Mouse (Mus musculus): ENCODE data around the gene Cd101.

Cd101 gene

DNA sequence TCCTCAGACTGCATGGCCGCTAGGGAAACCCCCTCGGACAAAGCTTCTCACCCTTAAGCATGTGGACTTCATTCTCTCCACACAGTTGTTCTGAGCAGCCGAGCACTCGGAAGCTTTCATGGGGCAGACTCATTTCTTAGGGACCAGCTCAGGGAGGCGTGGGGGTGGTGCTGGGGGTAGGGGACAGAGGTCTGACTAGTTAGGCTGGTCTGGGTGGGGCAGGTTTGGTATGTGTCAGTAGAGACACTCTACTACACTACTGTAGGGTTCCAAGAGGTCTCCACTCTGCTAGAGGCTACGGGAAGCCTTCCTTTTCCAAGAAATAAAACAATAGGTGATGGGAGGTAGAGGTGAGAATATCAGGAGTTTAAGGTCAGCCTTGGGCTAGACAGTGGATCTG lies 15.3 kb upstream of the Cd101 start:
- DNase-seq (ENCODE audit: low read depth in 2 of 2, low spot score in 2 of 2) = no peak

DNA sequence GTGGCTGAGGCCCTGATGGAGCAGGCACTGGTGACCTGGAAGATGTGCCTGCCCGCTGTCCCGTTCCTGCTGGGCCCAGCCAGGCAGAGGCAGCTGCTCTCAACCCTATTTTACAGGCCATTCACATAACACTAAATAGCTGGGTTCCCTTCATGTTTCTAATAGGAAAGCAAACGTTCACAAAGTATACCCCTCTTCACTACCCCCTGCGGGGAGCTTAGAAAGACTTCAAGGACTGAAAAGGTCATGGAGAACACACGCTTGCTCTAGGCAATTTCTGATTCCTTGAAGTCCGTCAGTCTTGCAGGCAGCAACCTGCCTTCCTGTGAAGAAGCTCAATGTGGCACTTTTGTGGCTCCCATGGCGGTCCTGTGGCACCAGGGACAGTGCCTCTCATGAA lies 12.6 kb upstream of the Cd101 start:
- no peak for DNase-seq (ENCODE audit: low read depth in 2 of 2, low spot score in 2 of 2)

DNA sequence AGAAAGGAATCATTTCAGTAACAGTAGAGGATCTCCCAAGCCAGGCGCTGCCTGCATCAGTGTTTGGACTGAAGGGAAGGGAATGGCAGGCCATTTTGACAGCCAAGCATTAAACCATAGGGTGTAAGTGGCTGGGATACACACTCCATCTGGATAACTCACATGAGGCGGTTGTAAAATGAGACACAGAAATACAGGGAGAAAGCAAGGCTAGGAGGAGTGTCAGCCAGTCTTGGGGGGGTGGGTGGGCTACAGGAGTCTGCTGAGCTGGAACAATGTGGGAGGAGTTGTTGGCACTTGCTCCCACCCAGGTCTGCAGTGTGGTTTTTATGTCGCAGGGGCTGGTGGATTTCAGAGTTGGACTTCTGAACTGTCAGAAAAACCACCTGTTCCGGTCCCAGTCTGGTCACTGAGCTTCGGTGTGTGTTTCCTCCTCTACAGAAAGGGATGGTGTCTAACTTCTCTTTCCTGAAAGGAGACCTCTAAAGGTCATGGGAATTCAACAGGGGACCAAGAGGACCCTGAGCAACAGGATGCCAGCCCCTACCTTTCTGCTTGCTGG lies 8.7 kb upstream of the Cd101 start:
- no peak for DNase-seq (ENCODE audit: low read depth in 2 of 2, low spot score in 2 of 2)

DNA sequence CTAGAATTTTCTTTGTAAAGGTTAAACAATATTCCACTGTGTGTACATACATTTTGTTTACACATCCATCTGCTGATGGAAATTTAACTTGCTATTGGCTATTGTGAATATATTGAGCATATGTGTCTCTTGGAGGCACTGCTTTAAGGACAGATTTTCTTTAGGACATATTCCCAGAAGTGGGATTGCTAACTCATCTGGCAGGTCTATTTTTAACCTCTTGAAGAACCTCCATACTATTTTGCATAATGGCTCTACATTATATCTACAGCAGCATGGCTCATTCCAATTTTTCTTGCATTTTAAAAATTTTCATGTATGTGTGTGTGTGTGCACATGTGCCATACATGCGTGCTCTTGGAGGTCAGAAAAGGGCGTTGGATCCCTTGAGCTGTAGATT lies 6.6 kb upstream of the Cd101 start:
- DNase-seq (ENCODE audit: low read depth in 2 of 2, low spot score in 2 of 2) = no peak

DNA sequence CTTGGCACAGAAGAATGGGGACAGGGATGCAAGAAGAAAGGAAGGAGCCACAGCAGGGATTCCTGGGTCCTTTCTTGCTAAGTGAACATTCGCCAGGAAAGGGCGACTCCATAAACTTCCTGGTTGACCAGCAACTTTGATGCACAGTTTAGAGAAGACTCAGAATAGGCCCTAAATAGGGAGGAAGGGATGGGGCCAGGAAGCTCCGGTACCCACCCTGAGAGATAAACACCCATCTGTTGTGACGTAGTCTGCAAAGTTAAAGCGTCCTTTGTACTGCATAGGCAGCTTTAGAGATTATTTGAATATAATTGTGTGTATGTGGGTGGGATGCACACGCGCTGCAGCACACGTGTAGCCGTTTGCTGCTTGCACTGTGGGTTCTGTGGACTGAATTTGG lies 5.2 kb upstream of the Cd101 start:
- no peak for DNase-seq (ENCODE audit: low read depth in 2 of 2, low spot score in 2 of 2)

DNA sequence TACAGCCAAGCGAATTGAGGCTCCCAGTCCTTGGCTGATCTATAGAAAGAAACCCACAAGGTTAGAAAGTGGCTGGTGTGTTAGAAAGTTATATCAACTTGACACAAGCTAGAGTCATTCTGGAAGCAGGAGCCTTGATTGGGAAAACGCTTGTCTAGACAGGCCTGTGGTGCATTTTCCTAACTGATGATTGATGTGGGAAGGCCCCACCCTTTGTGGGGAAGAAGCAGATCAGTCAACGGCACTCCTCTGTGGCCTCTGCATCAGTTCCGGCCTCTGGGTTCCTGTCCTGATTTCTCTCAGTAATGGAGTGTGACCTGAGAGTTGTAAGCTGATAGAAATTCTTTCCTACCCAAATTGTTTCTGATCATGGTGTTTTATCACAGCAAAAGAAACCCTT lies 4.3 kb upstream of the Cd101 start:
- DNase-seq (ENCODE audit: low read depth in 2 of 2, low spot score in 2 of 2) = no peak

- no peak for DNase-seq (ENCODE audit: low read depth in 2 of 2, low spot score in 2 of 2)
These were observed 2.2 kb upstream of the Cd101 start for GRCm38 (mm10) chr3:101031456-101032142.

GRCm38 (mm10) chr3:101030630-101031029 lies 1.3 kb upstream of the Cd101 start:
- DNase-seq (ENCODE audit: low read depth in 2 of 2, low spot score in 2 of 2) = no peak

GRCm38 (mm10) chr3:101026741-101027140 lies 2.6 kb downstream of the Cd101 start:
- no peak for DNase-seq (ENCODE audit: low read depth in 2 of 2, low spot score in 2 of 2)

DNA sequence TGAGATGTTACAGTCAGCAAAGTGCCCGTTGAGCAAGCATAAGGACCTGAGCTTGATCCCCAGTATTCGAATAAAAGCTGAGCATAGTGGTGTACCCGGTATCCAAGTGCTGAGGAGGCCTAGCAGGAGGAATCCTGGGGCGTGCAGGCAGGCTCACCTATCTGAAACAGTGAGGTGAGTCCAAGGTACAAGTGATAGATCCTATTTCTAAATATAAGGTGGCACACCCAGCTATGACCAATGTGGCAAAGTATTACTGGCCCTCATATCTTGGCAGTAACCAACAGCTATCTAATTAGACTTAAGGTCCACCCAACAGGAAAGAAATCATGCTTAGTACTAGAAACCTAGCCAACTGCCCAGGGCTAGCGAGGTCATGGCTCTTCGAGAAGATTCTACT lies 6.4 kb downstream of the Cd101 start:
- DNase-seq (ENCODE audit: low read depth in 2 of 2, low spot score in 2 of 2) = no peak

GRCm38 (mm10) chr3:101021481-101022051 lies 7.8 kb downstream of the Cd101 start:
- no peak for DNase-seq (ENCODE audit: low read depth in 2 of 2, low spot score in 2 of 2)

DNA sequence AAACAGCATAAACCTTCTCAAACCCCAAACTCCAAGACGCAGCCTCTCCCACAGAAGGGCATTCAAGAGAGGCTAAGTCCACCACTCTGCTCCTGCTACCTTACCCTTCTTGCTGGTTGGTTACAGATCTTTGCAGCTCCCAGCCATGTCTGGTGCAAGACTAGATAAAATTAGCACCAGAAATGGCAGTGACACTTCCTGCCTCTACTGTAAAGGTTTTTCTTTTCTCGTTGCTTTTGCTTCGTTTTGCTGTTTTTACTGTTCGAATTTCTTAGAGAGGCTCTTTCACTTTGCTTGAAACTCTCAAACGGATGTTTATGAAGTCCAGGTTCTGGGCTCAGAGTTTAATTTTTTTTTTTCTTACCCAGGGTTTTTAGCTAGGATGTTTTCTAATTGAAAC lies 8.3 kb downstream of the Cd101 start:
- no peak for DNase-seq (ENCODE audit: low read depth in 2 of 2, low spot score in 2 of 2)

- DNase-seq (ENCODE audit: low read depth in 2 of 2, low spot score in 2 of 2) = no peak
These were observed 10.9 kb downstream of the Cd101 start for GRCm38 (mm10) chr3:101018494-101018893.

DNA sequence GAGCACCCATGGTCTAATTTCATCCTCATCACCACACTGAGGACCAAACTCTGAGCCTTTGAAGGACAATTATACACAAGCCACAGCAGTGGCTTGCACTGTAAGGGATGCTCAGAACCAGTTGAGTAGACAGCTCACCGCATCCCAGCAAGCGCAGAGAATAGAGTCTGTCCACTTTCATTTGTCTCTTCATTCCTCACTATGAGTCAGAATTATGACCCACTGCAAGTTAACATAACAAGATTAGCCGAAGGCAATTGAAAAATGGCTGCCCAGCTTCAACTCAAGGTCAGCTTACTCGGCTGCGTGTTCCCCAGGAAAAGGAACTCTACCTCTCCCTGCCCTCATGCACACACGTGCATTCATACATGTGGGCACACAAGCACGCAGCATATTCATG lies 13.3 kb downstream of the Cd101 start:
- DNase-seq (ENCODE audit: low read depth in 2 of 2, low spot score in 2 of 2) = no peak

DNA sequence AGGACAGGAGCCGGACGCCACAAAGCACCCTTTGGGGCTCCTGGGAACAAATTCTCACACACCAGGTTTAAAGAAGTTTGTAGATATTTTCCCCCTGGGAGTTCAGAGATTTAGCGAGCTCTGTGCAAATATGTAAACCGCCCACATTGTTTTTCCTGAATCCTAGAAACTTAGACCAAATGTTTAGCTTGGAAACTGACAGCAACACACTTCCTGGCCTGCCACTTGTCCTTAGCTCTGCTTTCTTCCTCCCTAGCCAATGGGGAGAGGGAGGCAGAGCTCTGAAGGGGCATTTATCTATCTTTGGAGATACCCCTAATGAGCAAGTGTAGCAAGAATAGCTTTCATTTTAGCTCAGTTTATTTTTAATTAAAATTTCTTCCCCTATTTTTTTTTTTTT lies 14.1 kb downstream of the Cd101 start:
- no peak for DNase-seq (ENCODE audit: low read depth in 2 of 2, low spot score in 2 of 2)

DNA sequence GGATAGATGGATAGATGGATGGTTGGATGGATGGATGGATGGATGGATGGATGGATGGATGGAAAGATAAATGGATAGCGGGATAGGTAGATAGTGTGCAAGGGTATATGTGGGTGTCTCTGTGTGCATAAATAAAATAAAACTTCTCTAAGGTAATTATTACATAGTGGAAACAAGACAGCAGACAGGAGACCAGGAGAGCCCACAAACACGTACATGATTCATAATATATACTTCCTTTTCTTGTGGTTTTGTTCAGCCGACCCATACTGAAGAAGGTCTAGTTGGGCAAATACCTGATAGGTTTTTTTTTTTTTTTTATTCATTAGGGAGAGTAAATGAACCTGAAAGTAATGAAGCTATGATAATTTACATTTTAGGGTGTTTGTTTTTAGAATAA lies 15.8 kb downstream of the Cd101 start:
- no peak for DNase-seq (ENCODE audit: low read depth in 2 of 2, low spot score in 2 of 2)

DNA sequence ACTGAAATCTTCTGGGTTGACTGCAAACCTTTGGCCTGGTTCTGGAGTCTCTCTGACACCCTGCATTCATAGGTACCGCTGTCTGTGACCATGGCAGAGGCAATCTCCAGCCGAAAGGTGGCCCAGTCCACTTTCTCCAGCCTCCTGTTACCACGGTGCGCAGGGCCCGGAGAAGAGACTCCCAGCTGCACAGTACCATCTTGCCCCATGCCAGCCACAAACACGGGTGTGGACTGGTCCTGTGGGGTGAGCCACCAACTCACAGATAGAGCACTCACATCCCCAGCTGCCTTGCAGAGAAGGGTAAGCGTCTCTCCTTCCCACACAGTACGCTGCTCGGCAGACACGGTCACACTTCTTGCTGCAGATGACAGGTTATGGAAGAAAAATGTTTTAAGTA lies 16.4 kb downstream of the Cd101 start:
- no peak for DNase-seq (ENCODE audit: low read depth in 2 of 2, low spot score in 2 of 2)

DNA sequence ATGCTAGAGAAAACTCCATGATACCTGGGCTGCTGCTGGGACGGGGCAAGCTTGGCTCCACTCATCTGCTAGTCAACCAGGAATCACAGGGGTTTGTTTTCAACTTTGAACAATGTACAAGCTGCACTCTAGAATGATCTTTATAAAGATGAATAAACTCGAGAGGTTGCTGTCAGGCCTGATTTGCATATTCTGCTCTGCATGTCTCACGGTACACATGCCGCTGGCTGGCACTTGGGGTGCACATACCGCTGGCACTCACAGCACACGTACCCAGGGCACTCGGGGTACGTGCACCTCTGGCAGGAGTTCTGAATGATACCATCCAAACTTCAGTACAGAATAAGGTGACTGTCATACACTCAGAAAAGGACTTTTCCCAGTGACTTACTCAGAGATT lies 16.8 kb downstream of the Cd101 start:
- no peak for DNase-seq (ENCODE audit: low read depth in 2 of 2, low spot score in 2 of 2)

GRCm38 (mm10) chr3:101012131-101012571 lies 17.2 kb downstream of the Cd101 start:
- DNase-seq (ENCODE audit: low read depth in 2 of 2, low spot score in 2 of 2) = peak; percentile 42 to 53

DNA sequence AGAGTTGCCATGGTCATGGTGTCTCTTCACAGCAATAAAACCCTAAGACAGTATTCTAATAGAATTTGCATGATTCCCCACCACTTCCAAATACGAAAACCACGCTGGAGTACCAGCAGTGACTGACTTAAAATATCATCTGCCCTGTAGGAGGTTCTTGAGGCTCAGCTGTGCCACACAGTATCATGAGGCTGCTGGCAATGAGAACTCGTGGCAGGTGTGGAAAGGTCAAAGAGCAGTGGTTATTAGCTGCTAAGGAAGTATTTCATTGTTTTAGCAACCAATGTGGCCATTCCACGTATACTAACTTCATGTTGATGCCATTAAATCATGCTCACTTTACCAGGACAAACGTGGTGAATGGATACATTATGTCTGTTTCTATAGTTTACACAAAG lies 18.2 kb downstream of the Cd101 start:
- no peak for DNase-seq (ENCODE audit: low read depth in 2 of 2, low spot score in 2 of 2)

DNA sequence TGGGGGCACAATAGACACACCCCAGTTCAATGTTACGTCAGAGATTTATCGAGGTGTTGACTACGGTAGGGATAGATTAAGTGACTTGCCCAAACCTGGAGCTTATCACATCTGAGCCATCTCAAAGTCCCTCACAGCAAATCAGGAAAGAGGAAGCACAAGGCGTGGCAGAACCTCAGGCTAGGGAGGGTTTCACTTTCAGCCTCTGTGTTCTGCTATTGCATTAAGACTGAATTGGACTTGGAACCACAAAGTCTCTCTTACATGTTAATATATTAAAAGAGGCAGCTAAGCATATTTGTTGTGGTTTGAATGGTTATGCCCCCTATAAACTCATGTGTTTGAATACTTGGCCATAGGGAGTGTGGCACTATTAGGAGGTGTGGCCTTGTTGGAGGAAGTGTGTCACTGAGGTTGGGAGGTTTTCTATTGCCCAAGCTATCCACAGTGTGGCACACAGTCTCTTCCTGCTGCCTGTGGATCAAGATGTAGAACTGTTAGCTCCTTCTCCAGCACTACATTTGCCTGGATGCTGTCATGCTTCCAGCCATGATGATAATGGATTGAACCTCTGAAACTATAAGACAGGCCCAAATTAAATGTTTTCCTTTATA lies 18.7 kb downstream of the Cd101 start:
- DNase-seq (ENCODE audit: low read depth in 2 of 2, low spot score in 2 of 2) = peak; percentile 19 to 27

DNA sequence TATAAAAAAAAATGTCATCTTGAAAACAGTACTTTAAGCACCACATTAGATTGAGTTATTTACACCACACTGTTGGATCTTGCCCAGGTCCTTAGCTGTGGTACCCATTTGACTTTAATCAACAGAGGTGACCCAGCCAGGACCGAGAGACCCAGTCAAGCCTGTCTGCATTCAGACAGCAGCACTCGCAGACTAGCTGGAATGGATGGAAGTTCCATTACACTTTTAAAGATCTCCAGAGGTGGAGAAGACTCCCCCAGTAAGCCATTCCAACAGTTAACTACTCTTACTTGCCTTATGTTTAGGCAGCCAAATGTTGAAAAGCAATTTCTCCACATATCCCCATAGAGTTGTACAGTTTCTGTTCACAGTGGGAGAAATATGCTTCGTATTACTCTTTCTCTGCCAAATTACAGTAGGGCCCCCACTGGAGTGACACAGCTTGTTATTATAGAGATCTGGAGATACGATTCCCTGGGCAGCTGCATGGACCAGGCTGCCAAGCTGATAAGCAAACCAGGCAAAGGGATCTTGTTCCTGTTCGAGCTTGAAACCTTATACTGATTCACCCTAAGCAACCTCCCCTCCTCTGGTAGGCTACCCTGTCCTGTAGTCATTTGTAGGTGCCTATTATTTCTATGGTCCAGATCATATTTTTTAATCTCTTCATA lies 22.1 kb downstream of the Cd101 start:
- no peak for DNase-seq (ENCODE audit: low read depth in 2 of 2, low spot score in 2 of 2)

All from CD8-positive naive resting alpha-beta T cell, adult 2 months (primary cell).